Mouse (Mus musculus) gastrocnemius, postnatal 25 days (tissue): ENCODE results near the gene Med16. TPM values are rescaled to one million over a fixed set of nuclear protein-coding genes. Genes with fewer than 3 reads are reported as not detected.

ENCODE experiments used
- microRNA-seq, 2 experiments: library from miRNA; unstranded; fragments of <30 nt; microRNA quantifications; one replicate each; pipeline ENCODE4 v1.2.0; 2021; ENCODE audit warnings: borderline replicate concordance in 2 of 2
- total RNA-seq, 2 experiments: library from RNA; stranded (reverse); gene quantifications; 1 replicate in 1 of 2; 2 replicates in 1 of 2; pipeline ENCODE4 v1.2.3; 2021

The Med16 gene
- total RNA-seq, 2 experiments from 2014 or later, result 29.2 to 34.4 TPM

Small RNA genes within 50 kb of the gene (microRNA-seq; reads per million reads assigned to microRNA genes)
- gene Mir6910, result 0 reads per million in 2 experiments

Other genes starting within 250 kb of the Med16 start
- gene Madcam1, start 244.4 kb downstream of the Med16 start, total RNA-seq, result not detected
- gene Tpgs1, start 239.6 kb downstream of the Med16 start, total RNA-seq, result 10 to 100 TPM; 19.1 to 19.6 TPM
- 100 to 1,000 TPM; 329 to 332 TPM for gene Cdc34, start 226.7 kb downstream of the Med16 start, total RNA-seq
- gene Gzmm, start 219.9 kb downstream of the Med16 start, total RNA-seq, result 1 to 10 TPM; 4.0 to 4.4 TPM
- 100 to 1,000 TPM; 513 to 650 TPM for gene Bsg, start 204.4 kb downstream of the Med16 start, total RNA-seq
- under 1 TPM; 0.67 TPM for gene Hcn2, start 192.3 kb downstream of the Med16 start, total RNA-seq
- gene Polrmt, start 162.3 kb downstream of the Med16 start, total RNA-seq, result 10 to 100 TPM; 26.7 to 27.2 TPM
- gene Fgf22, start 153.8 kb downstream of the Med16 start, total RNA-seq, result not detected
- gene Rnf126, start 142.0 kb downstream of the Med16 start, total RNA-seq, result 10 to 100 TPM; 27.4 to 33.4 TPM
- gene Fstl3, start 131.7 kb downstream of the Med16 start, total RNA-seq, result 1 to 10 TPM; 2.0 to 2.1 TPM
- gene Prss57, start 118.0 kb downstream of the Med16 start, total RNA-seq, result not detected
- 10 to 100 TPM; 23.6 to 24.8 TPM for gene Palm, start 115.4 kb downstream of the Med16 start, total RNA-seq
- under 1 TPM in 1 of 2 experiments, not detected in 1; 0.40 TPM for gene Misp, start 87.9 kb downstream of the Med16 start, total RNA-seq
- 10 to 100 TPM; 26.8 to 27.1 TPM for gene Ptbp1, start 54.5 kb downstream of the Med16 start, total RNA-seq
- gene Prtn3, start 34.4 kb downstream of the Med16 start, total RNA-seq, result under 1 TPM in 1 of 2 experiments, not detected in 1; 0.35 TPM
- gene Plppr3, start 34.3 kb downstream of the Med16 start, total RNA-seq, result under 1 TPM; 0.13 to 0.27 TPM
- gene Elane, start 22.7 kb downstream of the Med16 start, total RNA-seq, result not detected
- gene Cfd, start 18.1 kb downstream of the Med16 start, total RNA-seq, result 100 to 1,000 TPM in 1 of 2 experiments, 10 to 100 TPM in 1; 12.5 to 381 TPM
- gene Gm26602, start 1.9 kb upstream of the Med16 start, total RNA-seq, result not detected
- gene Kiss1r, start 8.0 kb upstream of the Med16 start, total RNA-seq, result under 1 TPM; 0.18 to 0.29 TPM
- gene R3hdm4, start 12.3 kb upstream of the Med16 start, total RNA-seq, result 100 to 1,000 TPM; 103 to 113 TPM
- 1 to 10 TPM; 2.4 to 2.8 TPM for gene Arid3a, start 18.1 kb upstream of the Med16 start, total RNA-seq
- 10 to 100 TPM; 16.4 to 18.0 TPM for gene Wdr18, start 51.2 kb upstream of the Med16 start, total RNA-seq
- not detected for gene Grin3b, start 61.8 kb upstream of the Med16 start, total RNA-seq
- gene Tmem259, start 75.4 kb upstream of the Med16 start, total RNA-seq, result 10 to 100 TPM; 70.1 to 80.6 TPM
- 1 to 10 TPM; 8.5 to 9.4 TPM for gene Cnn2, start 79.7 kb upstream of the Med16 start, total RNA-seq
- 1 to 10 TPM; 4.9 to 5.7 TPM for gene Abca7, start 87.6 kb upstream of the Med16 start, total RNA-seq
- gene Arhgap45, start 107.7 kb upstream of the Med16 start, total RNA-seq, result 1 to 10 TPM; 1.0 to 2.1 TPM
- gene Polr2e, start 130.9 kb upstream of the Med16 start, total RNA-seq, result 10 to 100 TPM; 43.2 to 45.5 TPM
- 100 to 1,000 TPM; 527 to 618 TPM for gene Gpx4, start 138.2 kb upstream of the Med16 start, total RNA-seq
- 1 to 10 TPM; 5.6 to 6.7 TPM for gene Sbno2, start 196.6 kb upstream of the Med16 start, total RNA-seq
- 100 to 1,000 TPM in 1 of 2 experiments, 10 to 100 TPM in 1; 99.8 to 120 TPM for gene Stk11, start 206.9 kb upstream of the Med16 start, total RNA-seq
- gene Atp5d, start 229.7 kb upstream of the Med16 start, total RNA-seq, result 100 to 1,000 TPM; 634 to 665 TPM
- 1 to 10 TPM; 1.2 to 1.6 TPM for gene Cbarp, start 231.9 kb upstream of the Med16 start, total RNA-seq
- gene Midn, start 239.3 kb upstream of the Med16 start, total RNA-seq, result 10 to 100 TPM; 33.7 to 34.8 TPM